Mouse (Mus musculus): Measurements from ENCODE around the gene Lrig1.

DNA sequence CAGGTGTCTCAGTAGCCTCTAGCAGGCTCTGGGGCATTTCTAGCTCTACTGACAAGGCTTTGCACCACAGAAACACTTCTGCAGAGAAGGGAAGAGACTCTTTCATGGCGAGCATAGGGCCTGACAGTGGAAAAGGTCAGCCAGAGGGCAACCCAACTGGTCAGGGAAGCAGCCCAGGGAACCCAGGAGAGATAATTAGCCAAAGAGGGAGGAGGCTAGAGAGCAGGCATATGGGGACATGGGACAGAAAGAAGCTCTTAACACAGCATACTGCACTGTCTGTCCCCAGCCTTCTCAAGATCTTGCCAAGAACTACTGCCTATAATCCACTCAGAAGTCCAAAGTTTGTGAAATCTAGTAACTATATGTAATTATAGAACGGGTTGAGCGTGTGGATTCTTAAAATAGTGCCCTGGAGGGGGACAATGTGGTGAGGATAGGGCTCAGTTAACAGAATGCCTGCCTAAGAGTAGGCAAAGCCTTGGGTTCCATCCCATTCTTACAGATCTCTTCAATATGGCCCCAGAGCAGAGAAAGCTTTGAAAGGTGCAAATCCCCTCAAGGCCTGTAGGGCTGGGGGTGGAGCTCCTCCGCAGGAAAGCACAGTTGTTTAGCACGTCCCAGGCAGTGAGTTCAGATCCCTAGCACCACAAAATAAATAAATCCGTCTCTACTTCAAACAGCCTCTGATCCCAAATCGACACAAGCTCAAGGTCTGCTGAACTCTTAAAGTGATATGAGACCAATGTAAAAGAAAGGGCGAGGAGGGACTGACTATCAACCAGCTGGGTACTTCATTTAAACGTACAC lies 4.6 kb downstream of the Lrig1 start:
- TF ChIP-seq CTCF (IDR thresholded peaks at IDR 0.05; ENCODE audit: borderline replicate concordance, control insufficient read depth, extremely low read depth, insufficient read depth, low read length, poor library complexity): no peak
- TF ChIP-seq POLR2A (IDR thresholded peaks at IDR 0.05; ENCODE audit: control insufficient read depth, extremely low read depth, insufficient read depth, low read length, poor library complexity): no peak

All from thymus, adult 2 months (tissue).